Mouse (Mus musculus) testis, postnatal 10 days (tissue): ENCODE data around the gene Tagap.
A peak's percentile ranks its signal among the peaks of the same experiment; 100 is the strongest.

ENCODE experiments used
- DNase-seq: peaks from one replicate; pipeline ENCODE4 v3.0.0; 2021; ENCODE audit warnings: low spot score

The Tagap gene

DNA sequence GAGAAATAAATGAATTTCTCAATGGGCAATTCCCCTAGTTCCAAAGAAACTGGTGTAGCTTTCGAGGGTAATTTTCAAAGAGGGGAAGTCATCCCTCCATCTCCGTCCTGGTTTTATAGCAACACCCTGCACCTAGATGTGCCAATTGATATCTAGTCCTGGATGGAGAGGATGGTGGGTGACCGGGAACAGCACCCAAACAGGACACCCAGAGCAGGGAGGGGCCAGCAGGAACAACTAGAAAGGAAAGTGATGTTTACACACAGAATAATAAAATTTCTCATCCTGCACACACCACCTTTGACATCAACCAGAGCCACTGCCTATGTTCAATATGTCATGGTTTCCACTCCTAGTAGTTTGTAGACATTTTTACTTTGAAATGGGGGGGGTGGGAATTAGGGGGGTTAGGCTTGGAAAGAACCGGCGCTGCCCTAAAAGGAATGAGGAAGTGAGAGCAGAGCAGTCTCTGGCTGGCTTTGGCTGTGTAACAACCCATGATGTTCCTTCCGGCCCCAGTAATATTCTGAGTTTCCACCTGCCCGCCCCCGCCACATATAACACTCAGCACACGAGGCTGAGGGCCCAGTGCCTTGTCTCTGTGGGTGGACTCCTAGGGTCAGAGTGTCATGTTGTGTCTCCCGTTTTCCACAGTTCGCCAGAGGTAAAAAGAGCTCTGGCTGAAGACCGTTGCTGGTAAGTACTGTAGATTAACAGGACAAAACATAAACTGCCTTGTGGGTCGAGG, at the start of gene Tagap:
Tagap (plus strand) TSS at position 588 of the 748 bp plus-strand sequence.
- peak; percentile 33 for DNase-seq

GRCm38 (mm10) chr17:7876541-7876940, 49.3 kb upstream of the Tagap start:
- no peak for DNase-seq

DNA sequence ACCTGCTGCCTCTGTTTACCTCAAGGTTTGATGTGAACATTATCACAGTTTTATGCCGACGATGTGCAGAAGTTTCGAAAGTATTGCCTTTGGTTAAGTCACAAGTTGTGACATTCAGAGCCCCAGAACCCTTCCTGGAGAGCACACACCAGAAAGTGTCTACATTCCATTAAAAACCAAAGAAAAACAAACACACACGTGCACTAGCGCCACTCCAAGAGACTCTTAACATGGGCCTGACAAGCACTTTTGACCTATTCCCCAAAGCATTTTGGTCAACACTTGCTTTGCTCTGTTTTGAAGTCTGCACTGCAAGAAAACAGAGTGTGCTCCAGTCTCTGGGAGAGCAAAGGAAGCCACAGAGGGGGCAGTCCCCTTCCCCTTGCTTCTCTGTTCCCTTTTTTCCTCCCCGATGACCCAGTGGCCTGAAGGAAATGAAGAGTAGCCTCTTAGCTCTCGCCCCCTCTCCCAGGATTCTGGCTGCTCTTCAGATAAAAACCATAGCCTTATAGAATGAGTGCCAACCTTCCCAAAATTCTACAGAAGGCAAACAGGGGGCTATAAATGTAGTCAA, 48.5 kb upstream of the Tagap start:
- DNase-seq: no peak

GRCm38 (mm10) chr17:7877878-7878277, 47.9 kb upstream of the Tagap start:
- no peak for DNase-seq

- no peak for DNase-seq
Observed at GRCm38 (mm10) chr17:7879529-7879928, 46.3 kb upstream of the Tagap start.

GRCm38 (mm10) chr17:7883126-7883525, 42.7 kb upstream of the Tagap start:
- DNase-seq: no peak

DNA sequence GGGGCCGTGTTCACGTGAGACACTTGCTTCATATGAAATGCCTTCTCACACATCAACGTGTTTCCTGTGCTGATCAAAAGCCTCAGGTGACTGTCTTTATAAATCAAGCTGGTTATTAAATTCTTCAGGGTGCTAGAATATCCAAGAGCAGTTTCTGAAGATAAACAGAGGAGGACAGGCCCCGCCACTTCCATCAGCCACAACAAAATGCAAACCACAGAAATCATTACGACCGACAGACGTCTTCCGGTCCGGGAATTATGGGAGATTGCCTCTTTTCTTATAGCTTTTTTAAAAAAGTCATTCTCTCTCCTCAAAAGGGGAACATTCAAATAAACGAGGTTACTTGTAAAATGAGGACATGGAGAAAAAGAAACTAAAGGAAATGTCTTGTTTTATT, 41.2 kb upstream of the Tagap start:
- DNase-seq: no peak

DNA sequence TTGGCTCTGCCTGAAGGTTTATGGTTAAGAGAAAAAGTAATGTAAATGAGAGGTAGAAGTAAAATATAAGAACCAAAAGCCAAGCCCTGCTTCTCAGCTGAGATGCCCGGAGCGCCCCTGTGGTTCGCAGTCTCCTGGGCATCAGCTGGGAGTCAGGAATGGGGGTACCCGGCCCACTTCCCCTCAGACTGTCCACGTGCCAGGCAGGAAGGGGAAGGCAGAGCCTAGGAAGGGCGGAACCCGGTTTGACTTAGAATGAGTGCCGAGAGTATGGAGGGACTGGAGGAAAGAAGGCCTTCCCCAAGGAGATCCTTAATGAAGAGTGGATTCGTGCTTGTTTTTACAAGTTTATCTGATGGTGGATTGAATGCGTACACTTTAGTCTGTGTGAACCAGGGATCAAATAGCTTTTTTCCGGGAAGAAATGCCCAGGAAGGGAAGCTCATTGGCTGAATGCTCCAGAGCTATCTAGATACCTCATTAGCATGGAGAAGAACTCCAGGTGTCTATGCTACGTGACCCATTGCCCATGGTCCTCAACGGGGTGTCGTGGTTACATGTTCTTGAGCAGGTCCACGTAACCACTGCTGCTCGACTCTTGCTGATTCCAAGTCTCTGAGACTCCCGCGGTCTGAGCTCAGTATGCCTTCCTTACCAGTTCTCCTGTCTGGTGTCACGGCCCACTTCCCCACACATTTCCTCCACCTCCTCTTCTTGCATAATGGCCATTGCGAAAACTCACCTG, 38.6 kb upstream of the Tagap start:
- DNase-seq: peak; percentile 38

- no peak for DNase-seq
Observed at GRCm38 (mm10) chr17:7888291-7888690, 37.5 kb upstream of the Tagap start.

- DNase-seq: no peak
Observed at GRCm38 (mm10) chr17:7889026-7889425, 36.8 kb upstream of the Tagap start.

- no peak for DNase-seq
Observed at GRCm38 (mm10) chr17:7892676-7893075, 33.1 kb upstream of the Tagap start.

DNA sequence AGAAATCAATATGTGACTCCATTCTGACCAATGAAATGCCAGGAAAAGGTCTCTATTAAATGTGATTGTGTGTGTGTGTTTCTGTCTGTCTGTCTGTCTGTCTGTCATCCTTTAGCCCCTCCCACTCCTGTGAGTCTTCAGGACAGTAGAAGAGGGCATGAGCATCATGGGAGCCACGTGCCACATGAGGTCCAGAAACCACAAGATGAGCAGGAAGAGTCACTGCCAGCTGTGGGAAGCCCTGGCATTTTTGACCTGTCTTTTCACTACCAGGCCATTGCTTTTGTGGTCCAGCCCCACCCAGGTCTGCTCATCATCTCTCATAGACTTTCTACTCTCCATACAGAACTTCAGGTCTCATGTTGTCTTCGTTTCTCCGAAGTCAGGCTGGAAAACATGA, 31.7 kb upstream of the Tagap start:
- no peak for DNase-seq

DNA sequence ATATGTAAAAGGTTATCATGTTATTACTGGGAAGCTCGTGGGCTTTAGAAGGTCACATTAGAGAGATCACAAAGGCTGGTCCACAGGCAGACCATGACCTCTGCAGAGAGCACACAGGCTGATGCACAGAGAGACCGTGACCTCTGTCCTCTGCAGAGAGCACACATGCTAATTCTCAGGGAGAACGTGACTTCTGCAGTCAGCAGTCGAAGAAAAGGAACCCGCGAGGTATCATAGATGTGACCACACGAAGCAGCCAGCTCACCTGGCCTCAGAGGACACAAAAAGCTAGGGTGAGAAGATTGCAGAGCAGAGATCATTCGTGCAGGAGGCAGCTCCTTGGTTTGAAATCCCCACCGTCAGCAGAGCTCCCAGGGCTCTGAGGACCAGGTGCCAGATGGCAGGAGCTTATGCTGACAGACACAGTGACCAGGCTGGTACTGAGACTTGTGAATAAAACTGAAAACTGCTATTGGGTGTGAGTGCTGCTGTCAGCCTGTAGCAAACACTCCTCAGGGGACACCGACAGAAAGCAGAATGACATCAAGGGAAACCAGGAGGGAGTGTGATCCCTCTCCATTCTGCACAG, 29.7 kb upstream of the Tagap start:
- DNase-seq: no peak

DNA sequence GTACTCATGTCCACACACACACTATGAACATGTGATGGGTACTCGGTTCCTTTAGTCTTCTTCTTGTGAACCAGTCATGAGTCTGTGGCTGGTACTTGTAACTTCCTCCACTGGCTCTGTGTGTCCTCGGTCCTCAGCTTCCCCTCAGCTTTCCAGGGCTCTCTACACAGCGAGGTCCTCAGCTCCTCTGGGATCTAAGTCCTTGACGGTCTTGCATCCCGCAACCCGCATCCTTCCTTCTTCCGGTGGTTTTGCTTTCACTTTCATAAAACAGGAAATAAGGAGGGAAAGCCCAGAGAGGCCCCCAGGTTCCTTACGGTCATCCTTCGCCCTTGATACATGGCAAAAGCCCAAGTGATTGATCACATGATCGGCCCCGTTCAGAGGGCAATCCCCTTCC, 28.7 kb upstream of the Tagap start:
- DNase-seq: no peak

GRCm38 (mm10) chr17:7897756-7898155, 28.0 kb upstream of the Tagap start:
- no peak for DNase-seq

GRCm38 (mm10) chr17:7899233-7899632, 26.6 kb upstream of the Tagap start:
- no peak for DNase-seq

DNA sequence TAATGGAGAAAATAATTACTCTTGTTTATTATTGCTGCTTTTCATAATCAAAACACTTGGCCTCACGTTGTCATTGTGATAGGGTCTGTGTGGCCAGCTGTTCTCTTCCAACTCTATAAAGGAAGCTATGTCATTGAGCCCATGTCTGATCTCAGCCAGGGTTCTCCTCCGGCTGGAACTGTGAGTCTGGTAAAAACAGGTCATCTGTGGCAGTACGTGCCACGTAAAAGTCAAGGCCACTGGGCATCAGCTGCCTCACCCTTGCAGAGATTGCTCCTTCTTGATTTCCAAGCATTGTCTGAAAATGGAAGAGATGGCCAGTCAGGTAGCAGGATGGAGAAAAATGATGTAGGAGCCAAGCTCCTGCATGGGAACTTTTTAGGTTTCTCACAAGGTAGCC, 25.8 kb upstream of the Tagap start:
- no peak for DNase-seq

DNA sequence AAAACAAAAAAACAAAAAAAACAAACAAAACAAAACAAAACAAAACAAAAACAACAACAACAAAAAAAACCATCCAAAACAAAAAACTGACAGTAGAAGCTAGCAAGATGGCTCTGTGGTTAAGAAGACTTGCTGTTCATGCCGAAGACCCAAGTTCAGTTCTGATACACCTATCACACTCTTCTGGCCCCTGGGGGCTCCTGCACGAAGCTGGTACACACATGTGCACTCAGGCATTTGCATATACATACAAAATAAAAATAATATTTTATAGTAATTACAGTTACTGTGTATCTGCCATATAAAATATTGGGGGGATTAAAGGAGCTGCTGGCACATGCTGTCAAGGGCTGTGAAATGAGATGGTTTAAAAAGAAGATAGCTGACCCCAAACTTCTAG, 24.3 kb upstream of the Tagap start:
- no peak for DNase-seq

GRCm38 (mm10) chr17:7902362-7902761, 23.4 kb upstream of the Tagap start:
- DNase-seq: no peak

- DNase-seq: no peak
Observed at GRCm38 (mm10) chr17:7904992-7905391, 20.8 kb upstream of the Tagap start.

DNA sequence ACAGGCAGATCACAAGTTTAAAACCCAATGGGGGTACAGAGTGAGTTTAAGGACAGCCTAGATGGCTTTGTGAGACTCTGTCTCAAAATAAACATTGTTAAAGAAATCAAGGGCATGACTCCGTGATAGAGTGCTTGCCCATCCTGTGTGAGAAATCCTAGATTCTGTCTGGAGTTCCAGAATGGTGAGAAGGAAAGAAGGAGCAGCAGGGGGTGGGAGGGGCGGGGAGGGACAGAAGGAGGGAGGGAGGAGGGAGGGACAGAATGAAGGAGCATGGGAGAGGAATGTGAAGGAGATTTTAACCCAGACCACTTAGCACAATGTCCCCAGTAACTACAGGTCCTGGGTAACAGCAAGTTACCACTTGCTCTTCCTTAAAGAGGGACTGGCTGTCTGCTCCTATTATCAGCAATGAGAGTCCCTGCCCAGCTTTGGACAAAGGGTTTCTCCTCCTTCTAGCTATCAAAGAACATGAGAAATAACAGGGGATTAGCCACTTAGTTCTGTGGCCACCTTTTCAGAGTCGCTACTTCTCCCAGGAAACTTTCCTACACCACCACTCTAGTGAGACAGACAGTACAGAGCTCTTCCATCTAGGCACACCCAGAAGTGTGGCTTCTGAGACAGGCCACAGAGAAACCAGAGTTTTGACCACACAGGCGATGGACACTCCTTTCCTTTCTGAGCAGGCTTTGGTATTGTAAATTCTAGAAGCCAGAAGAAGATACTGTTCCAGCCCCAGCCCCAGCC, 19.7 kb upstream of the Tagap start:
- DNase-seq: no peak

DNA sequence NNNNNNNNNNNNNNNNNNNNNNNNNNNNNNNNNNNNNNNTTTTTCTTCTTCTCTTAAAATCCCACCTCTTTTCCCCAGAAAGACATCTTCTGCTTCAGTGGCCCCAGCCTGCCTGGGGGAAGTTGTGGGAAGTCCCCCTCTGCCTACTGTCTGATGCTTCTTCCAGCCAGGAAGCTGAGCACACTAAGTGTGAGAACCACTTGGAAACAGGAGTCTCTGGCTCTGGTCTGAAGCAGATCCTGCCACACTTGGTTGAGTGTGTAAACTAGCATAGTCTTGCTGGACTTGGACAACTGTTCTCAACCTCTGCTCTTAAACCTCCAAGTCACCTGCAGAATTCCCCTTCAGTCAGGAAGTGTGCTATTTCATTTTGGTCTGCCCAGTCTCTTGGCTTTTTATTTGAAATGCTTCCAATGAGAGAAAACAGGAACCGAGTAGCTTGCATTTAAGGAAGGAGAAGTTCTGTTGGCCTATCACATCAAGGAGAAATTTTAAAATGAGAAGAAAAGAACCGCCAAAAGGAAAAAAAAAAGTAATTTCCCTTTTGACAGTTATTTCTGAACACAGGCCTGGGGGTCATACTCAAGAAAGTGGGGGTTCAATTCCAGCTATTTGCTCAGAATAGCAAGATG, 11.1 kb upstream of the Tagap start:
- peak; percentile 25 for DNase-seq
